Mouse (Mus musculus): ENCODE measurements around the gene Eif4g3. TPM values are rescaled to one million over a fixed set of nuclear protein-coding genes. Genes with fewer than 3 reads are reported as not detected.

Eif4g3 gene
- total and polyA plus RNA-seq, 3 experiments, result 69.2 to 181 (median 133) TPM

GRCm38 (mm10) chr4:138220761-138221160 lies 227.9 kb downstream of the Eif4g3 start:
- DNase-seq, result peak; percentile 78

- DNase-seq, result no peak
Observed at GRCm38 (mm10) chr4:138221406-138221805, 228.6 kb downstream of the Eif4g3 start.

GRCm38 (mm10) chr4:138222396-138222795 lies 229.6 kb downstream of the Eif4g3 start:
- DNase-seq, result no peak

- DNase-seq, result no peak
Observed at GRCm38 (mm10) chr4:138223623-138224022, 230.8 kb downstream of the Eif4g3 start.

GRCm38 (mm10) chr4:138246756-138247665 lies 254.2 kb downstream of the Eif4g3 start:
- no peak for DNase-seq

GRCm38 (mm10) chr4:138250088-138250960 lies 257.5 kb downstream of the Eif4g3 start, which contains the start of the genes Sh2d5 and Kif17:
Gene Sh2d5 (plus strand): TSS chr4:138250403.
Gene Kif17 (plus strand): TSS chr4:138250435.
- peak; percentile 90 for DNase-seq

- DNase-seq, result no peak
Observed at GRCm38 (mm10) chr4:138251819-138252218, 259.0 kb downstream of the Eif4g3 start.

GRCm38 (mm10) chr4:138252231-138252630 lies 259.4 kb downstream of the Eif4g3 start:
- DNase-seq, result no peak

GRCm38 (mm10) chr4:138257116-138257687 lies 264.4 kb downstream of the Eif4g3 start:
- DNase-seq, result no peak

Small RNA genes within 50 kb of the gene (microRNA-seq; reads per million reads assigned to microRNA genes)
- gene Mir6399, result 0 reads per million in 2 experiments

Other genes with a start within 250 kb of the Eif4g3 start
- gene Alpl, start 196.6 kb upstream of the Eif4g3 start, total RNA-seq (2021), result 10 to 100 TPM in 1 of 2 experiments, 1 to 10 TPM in 1; 6.1 to 59.6 TPM
- 4.7 and 7.4 TPM in 2 replicates for gene Alpl, start 196.6 kb upstream of the Eif4g3 start, polyA plus RNA-seq (2012; rRNA removed)
- 100 to 1,000 TPM; 228 to 424 TPM for gene Ece1, start 130.8 kb upstream of the Eif4g3 start, total RNA-seq (2021)
- gene Ece1, start 130.8 kb upstream of the Eif4g3 start, polyA plus RNA-seq (2012; rRNA removed), result 50.0 and 414 TPM in 2 replicates
- 100 to 1,000 TPM; 202 to 222 TPM for gene Hp1bp3, start 223.3 kb downstream of the Eif4g3 start, total RNA-seq (2021)
- gene Hp1bp3, start 223.3 kb downstream of the Eif4g3 start, polyA plus RNA-seq (2012; rRNA removed), result 40.0 and 49.8 TPM in 2 replicates

All from adrenal gland, adult 2 months (tissue).